Mouse (Mus musculus): ENCODE measurements around the gene Dexi. TPM values are rescaled to one million over a fixed set of nuclear protein-coding genes. Genes with fewer than 3 reads are reported as not detected.
A peak's percentile ranks its signal among the peaks of the same experiment; 100 is the strongest.

Dexi gene
- total RNA-seq, 2 experiments from 2014 or later = 43.7 to 43.9 TPM

DNA sequence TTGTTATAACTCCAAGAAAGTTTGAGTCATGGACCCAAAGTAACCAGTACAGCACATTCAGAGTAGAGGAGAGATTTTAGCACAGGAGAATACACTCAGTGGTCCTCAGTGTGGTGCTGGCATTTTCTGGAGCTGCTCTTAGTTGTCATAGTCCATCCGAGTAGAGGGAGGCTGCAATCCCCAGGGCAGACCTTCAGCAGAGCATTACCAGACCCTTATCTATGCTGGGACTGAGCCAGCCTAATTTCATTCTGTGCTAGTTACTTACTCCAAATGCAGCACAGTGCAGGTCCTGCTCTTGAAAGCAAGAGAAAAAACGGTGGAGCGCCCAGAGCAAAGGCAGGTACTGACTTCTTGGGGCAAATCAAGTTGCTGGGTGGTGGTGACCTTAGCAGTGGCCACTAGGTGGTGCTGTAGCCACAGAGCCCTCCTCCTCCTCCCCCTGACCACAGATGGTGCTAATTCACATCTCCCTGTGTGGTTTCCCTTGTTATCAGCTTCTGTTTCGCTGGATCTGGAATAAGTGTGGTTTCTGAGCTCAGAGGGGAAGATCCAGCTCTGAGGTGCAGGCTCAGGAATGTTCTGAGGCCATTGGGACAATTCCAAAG lies 22.5 kb upstream of the Dexi start:
- H3K27ac ChIP-seq = no peak overlapping the region; the same call in 1 of the 2 replicates
- no peak overlapping the region for H3K4me3 ChIP-seq
- intact Hi-C loops (cut with DNase I) = loop anchor here (5.0 kb wide), 2 partner anchors 202 to 302 kb away; no protein-coding TSS in a partner anchor
- peak; percentile 92 for TF ChIP-seq CTCF (IDR thresholded peaks at IDR 0.05)
- DNase-seq = peak; percentile 77

DNA sequence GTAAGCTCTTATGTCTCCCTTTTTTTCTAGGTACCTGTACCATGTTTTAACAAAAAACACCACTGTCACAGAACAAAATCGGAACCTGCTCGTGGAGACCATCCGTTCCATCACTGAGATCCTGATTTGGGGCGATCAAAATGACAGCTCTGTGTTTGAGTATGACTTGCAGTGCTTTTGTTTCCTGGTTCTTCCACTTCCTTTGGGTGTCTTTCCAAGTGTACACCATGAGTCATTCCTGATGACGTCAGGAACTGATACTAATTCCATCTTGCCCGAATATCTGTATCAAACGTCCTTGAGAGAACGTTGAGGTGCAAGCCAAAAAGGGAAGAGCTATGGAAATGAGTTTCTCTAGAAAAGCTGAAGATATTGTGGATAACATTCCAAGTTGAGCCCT lies 17.1 kb upstream of the Dexi start:
- no peak for TF ChIP-seq CTCF (IDR thresholded peaks at IDR 0.05)
- peak overlapping the region; percentile 76 for H3K27ac ChIP-seq
- DNase-seq = no peak
- intact Hi-C loops (cut with DNase I) = no loop called here
- no peak overlapping the region for H3K4me3 ChIP-seq

DNA sequence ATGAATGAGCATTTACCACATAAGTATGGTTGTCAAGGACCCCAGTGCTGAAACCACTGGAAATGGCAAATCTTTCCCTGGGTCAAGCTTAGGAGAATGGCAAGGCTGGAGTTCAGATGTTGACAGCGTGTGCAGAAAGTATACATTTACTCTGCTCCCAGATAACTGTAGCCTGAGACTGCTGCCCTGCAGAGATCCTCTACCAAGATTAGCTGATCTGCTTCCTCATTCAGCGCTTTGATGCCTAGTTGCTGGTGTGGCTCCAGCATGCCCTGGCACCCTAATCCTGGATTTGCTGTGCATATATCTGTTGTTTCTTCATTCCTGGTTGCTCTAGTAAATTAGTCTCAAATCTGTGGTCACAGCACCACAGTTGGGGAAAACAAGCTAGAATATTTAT lies 11.0 kb upstream of the Dexi start:
- intact Hi-C loops (cut with DNase I) = no loop called here
- no peak overlapping the region for H3K27ac ChIP-seq
- no peak for TF ChIP-seq CTCF (IDR thresholded peaks at IDR 0.05)
- no peak for DNase-seq
- H3K4me3 ChIP-seq = no peak overlapping the region

DNA sequence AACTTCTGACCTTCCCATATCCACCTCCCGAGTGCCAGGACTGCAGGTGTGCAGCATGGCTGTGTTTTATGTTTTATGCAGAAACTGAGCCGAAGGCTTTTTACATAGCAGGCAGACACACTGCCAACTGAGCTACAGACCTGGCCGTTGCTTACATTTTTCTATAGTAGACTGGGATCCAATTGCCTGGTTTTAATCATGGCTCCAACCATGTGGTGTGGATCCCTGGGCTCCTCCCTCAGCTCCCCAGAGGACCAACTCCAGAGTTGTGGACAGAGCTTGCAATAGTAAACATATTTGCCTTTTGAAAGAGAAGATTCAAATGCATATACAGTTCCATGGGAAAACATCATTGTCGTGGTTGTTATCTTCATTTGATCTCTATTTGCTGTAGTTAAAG lies 8.7 kb upstream of the Dexi start:
- DNase-seq = no peak
- no peak for TF ChIP-seq CTCF (IDR thresholded peaks at IDR 0.05)
- intact Hi-C loops (cut with DNase I) = no loop called here
- Histone ChIP-seq H3K4me3 (no peak overlapping the region), H3K27ac (no peak overlapping the region)

DNA sequence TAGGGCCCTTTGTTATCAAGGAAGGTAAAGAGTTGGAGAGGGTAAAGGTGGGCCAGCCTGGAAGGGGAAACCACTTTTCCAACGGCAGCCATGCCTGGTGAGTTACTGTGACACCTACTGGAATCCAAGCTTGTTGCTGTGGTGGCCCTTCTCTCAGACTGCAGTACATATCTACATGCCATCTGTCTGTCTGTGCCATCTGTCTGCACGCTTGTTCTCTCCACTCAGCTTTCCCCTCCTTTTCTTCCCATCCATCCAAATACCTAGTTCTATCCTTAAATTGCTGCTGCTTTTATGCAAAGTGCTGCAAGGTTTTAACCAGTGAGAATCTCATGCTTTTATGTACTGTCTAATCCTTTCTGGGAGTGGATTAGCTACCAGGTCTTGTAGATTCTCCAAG lies 6.7 kb upstream of the Dexi start:
- no peak for TF ChIP-seq CTCF (IDR thresholded peaks at IDR 0.05)
- intact Hi-C loops (cut with DNase I) = loop anchor here (10.0 kb wide), 1 partner anchor 705 kb away; the partner anchor contains the start of gene Gspt1
- peak overlapping the region; percentile 59 for H3K27ac ChIP-seq
- DNase-seq = no peak
- H3K4me3 ChIP-seq = no peak overlapping the region

DNA sequence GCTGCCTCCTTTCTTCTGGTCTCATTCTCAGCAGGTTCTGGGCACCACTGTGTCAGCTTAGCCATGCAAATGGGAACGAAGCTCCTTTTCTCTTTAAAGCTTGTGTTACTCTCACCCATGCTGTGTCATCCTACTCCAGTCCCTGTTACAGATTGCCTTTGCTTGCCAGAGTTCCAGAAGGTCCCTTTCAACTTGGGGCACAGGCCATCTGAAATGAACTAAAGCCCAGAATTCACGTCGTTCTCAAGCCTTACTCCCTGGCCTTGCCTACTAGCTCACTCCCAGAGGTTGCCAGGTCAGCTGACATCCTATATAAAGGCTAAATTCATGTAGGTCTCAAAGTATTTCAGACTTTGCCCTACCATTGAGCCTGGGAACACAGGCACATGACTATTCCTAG lies 6.1 kb upstream of the Dexi start:
- intact Hi-C loops (cut with DNase I) = loop anchor here (10.0 kb wide), 1 partner anchor 706 kb away; the partner anchor contains the start of gene Gspt1
- TF ChIP-seq CTCF (IDR thresholded peaks at IDR 0.05) = no peak
- no peak for DNase-seq
- H3K27ac ChIP-seq = peak overlapping the region; percentile 59
- no peak overlapping the region for H3K4me3 ChIP-seq

DNA sequence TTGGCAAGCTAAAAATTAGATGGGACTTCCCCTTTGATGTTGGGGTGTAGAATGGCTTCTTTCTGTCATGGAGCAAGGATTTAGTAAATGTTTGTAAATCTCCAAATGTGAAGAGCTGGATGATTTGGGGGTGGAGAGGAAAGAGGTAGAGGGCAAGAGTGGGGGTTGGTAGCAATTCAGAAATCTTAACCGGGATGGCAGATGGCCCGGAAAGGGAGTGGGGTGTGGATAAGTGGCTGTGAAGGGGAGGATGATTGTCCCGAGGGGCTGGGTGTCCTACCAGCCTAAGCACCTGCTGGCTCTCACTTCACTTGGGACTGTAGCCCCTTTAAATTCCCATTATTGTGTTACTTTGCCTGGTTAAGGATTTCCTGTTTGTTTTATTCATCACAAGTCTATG lies 4.0 kb upstream of the Dexi start:
- Histone ChIP-seq H3K27ac (no peak overlapping the region), H3K4me3 (no peak overlapping the region)
- no peak for TF ChIP-seq CTCF (IDR thresholded peaks at IDR 0.05)
- intact Hi-C loops (cut with DNase I) = loop anchor here (10.0 kb wide), 1 partner anchor 708 kb away; the partner anchor contains the start of gene Gspt1
- no peak for DNase-seq

DNA sequence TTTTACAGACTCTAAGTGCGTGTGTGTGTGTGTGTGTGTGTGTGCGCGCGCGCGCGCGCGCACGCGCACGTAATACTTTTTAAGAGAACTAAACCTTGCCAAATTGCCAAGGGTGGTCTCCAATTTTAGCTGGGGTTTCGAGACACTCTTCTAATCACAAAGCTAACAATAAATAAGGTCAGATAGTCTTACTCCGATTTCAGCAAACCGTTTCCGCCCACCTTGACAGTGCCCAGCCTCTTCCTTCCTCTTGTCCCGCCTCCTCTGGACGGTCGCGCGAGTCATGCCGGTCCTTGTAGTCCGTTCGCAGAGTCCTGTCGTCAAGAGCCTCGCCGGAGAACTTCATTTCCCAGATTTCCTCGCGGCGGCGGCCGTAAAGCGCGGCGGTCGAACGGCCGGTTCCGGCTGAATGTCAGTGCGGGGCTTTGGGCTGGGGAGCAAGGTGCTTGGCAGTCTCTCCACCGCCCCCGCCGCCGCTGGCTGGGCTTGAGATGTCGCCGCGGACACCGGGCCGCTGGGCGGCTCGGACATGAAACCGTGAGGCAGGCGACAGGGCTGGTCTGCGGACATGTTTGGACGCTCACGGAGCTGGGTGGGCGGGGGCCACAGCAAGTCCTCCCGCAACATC lies 2.3 kb upstream of the Dexi start, which contains the start of gene Clec16a:
Clec16a (plus strand) TSS at position 345 of the 628 bp plus-strand sequence.
- Histone ChIP-seq H3K4me3 (peak within 1 kb of the TSS; percentile 92), H3K27ac (peak within 1 kb of the TSS; percentile 95)
- peak; percentile 98 for DNase-seq
- intact Hi-C loops (cut with DNase I) = loop anchor here (5.0 to 10.0 kb wide), 2 partner anchors 133 to 710 kb away; partner anchors contain the start of genes Gspt1 and Nubp1
- TF ChIP-seq CTCF (IDR thresholded peaks at IDR 0.05) = no peak

DNA sequence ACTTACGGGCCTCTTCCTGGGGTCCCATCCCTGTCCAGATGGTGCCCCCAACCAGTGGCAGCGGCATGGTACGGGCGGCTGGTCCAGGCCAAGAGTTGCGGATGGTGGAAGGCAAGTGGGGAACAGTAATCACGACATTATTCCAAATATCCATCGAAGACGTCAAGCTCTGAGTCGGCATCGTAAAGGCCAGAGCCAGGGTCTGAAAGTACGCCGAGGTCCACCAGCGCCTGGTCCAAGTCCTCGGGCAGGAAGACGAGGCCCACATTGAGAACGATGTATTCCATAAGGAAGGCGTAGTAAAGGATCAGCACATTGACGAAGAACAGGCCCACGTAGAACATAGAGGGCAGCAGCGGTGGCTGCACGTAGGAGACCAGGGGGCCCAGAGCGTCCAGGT lies 588 bp downstream of the Dexi start:
- intact Hi-C loops (cut with DNase I) = loop anchor here (5.0 to 10.0 kb wide), 2 partner anchors 130 to 713 kb away; partner anchors contain the start of genes Gspt1 and Nubp1
- peak overlapping the region; percentile 96 for H3K27ac ChIP-seq
- H3K4me3 ChIP-seq = peak overlapping the region; percentile 78
- TF ChIP-seq CTCF (IDR thresholded peaks at IDR 0.05) = no peak
- DNase-seq = no peak

DNA sequence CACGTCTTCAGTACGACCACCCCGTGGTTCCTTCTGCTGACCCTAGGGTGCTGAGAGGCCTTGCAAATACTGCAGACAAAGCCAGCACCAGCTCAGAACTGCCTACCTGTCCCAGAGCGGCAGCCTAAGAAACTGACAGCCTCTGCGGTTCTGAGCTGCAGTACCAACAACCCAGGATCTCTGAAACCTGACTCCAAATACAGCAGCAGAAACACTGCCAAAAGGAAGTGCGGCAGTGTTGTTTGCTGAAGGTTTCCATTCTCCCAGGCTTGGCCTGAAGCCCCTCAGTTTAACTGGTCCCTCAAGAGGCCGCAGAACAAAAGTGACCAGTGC lies 1.3 kb downstream of the Dexi start:
- peak overlapping the region; percentile 96 for H3K27ac ChIP-seq
- no peak for TF ChIP-seq CTCF (IDR thresholded peaks at IDR 0.05)

DNA sequence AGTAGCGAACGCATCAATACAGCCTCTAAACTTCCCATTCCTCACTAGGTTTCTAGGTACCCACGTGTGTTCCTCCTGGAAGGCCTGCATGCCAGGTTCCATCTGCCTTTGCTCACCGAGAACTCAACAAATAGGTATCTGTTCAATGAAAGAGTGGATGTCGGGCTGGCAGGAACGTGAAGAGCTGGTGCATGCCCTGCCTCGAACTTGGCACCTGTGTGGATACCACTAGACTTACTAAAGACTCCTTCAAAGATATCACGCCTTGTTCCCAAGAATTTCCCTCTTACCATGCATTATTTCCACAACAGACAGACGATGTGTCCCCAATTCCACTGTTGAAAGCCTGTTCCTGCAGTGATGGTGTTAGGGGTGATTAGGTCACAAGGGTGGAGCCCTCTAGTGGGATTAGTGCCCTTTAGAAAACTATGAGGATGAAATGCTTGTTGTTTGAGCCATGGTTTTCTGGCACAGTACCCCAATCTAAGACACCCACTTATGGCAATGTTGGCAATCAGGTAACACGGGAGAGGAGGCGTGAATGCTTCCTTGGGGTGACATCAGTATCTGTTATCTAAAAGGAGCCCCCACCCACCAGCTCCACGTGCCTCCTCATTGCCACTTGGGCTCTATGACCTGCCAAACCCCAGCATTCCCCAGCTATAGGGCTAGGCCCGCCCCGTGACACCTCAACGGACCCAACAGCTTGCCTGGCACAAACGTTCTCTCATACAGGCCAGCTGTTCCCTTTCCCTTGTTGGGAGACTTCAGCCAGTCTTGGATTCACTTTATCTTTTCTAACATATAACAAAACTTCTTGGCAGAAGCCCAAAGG lies 1.9 kb downstream of the Dexi start:
- TF ChIP-seq CTCF (IDR thresholded peaks at IDR 0.05) = peak; percentile 7; the same call in 1 of the 2 replicates
- intact Hi-C loops (cut with DNase I) = loop anchor here (5.0 to 10.0 kb wide), 2 partner anchors 129 to 714 kb away; partner anchors contain the start of genes Gspt1 and Nubp1
- Histone ChIP-seq H3K27ac (peak overlapping the region; percentile 96), H3K4me3 (peak overlapping the region; percentile 78)
- DNase-seq = no peak

More for the DNA sequence above, 1.3 kb downstream of the Dexi start:
- intact Hi-C loops (cut with DNase I) = loop anchor here (5.0 to 10.0 kb wide), 2 partner anchors 129 to 713 kb away; partner anchors contain the start of genes Gspt1 and Nubp1
- H3K4me3 ChIP-seq = peak overlapping the region; percentile 78
- DNase-seq = peak; percentile 63

DNA sequence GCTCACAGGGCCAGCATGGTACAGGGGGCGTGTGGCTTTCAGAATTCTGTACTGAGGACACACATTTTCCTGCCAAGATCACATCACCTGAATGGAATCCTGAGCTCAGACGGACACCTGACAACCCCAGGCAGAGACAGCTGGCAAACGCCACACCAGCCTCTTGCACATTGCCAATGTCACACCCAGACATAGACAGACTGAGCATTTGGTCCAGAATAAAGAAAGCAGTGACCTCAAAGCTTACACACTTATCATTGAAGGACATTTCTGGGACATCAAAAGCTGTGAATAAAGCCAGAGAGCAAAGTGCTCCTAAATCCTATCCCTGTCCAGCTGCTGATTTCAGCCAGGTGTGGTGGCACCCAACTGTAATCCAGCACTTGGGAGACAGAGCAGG lies 5.9 kb downstream of the Dexi start:
- peak overlapping the region; percentile 76 for H3K27ac ChIP-seq
- H3K4me3 ChIP-seq = no peak overlapping the region
- intact Hi-C loops (cut with DNase I) = no loop called here
- no peak for TF ChIP-seq CTCF (IDR thresholded peaks at IDR 0.05)
- no peak for DNase-seq

Data from gastrocnemius, adult 2 months (tissue).